Mouse (Mus musculus) myocyte (in vitro differentiated cells): ENCODE results near the gene Ankrd33. TPM values are rescaled to one million over a fixed set of nuclear protein-coding genes. Genes with fewer than 3 reads are reported as not detected.
A peak's percentile ranks its signal among the peaks of the same experiment; 100 is the strongest.

Experiments
- H3K27me3 ChIP-seq: one replicate; pipeline ENCODE4 v1.6.1; 2011; ENCODE audit not compliant: control insufficient read depth, insufficient read depth, insufficient read length
- H3K36me3 ChIP-seq: one replicate; pipeline ENCODE4 v1.6.1; 2011; ENCODE audit not compliant: control insufficient read depth, insufficient read depth
- H3K4me2 ChIP-seq: one replicate; pipeline ENCODE4 v1.6.1; 2011; ENCODE audit warnings: low read depth, control low read depth
- H3K4me3 ChIP-seq: one replicate; pipeline ENCODE4 v1.5.1; 2011; ENCODE audit warnings: mild to moderate bottlenecking, control low read depth, moderate library complexity
- H3K79me2 ChIP-seq: one replicate; pipeline ENCODE4 v1.6.1; 2011; ENCODE audit not compliant: control insufficient read depth, insufficient read depth
- H3ac ChIP-seq: one replicate; pipeline ENCODE4 v1.6.1; 2011; ENCODE audit not compliant: control insufficient read depth, insufficient read length
- CEBPB ChIP-seq: IDR thresholded peaks from 2 replicates; pipeline ENCODE4 v1.6.1; 2011; ENCODE audit warnings: mild to moderate bottlenecking, moderate library complexity; ENCODE audit not compliant: poor library complexity, insufficient read depth, severe bottlenecking
- E2F4 ChIP-seq: IDR thresholded peaks from one replicate; pipeline ENCODE4 v1.6.1; 2011; ENCODE audit warnings: mild to moderate bottlenecking, control low read depth, moderate library complexity; ENCODE audit not compliant: insufficient read depth
- MAX ChIP-seq: IDR thresholded peaks from one replicate; pipeline ENCODE4 v1.6.1; 2011; ENCODE audit warnings: low read depth, mild to moderate bottlenecking, control low read depth
- MYOD1 ChIP-seq, 3 experiments: IDR thresholded peaks; one replicate each; pipeline ENCODE4 v1.6.1; 2011; ENCODE audit warnings: control low read depth in 2 of 3, low read depth in 2 of 3, mild to moderate bottlenecking in 2 of 3, moderate library complexity in 1 of 3; ENCODE audit not compliant: insufficient read length in 2 of 3, control insufficient read depth in 1 of 3
- MYOG ChIP-seq, 3 experiments: IDR thresholded peaks; one replicate each; pipeline ENCODE4 v1.6.1; 2011; ENCODE audit warnings: control low read depth in 2 of 3, low read depth in 2 of 3, mild to moderate bottlenecking in 2 of 3; ENCODE audit not compliant: insufficient read length in 2 of 3, control insufficient read depth in 1 of 3, insufficient read depth in 1 of 3
- POLR2A ChIP-seq: IDR thresholded peaks from one replicate; pipeline ENCODE4 v1.6.1; 2011; ENCODE audit warnings: low read depth, mild to moderate bottlenecking, control low read depth, moderate library complexity; ENCODE audit not compliant: insufficient read length
- POLR2AphosphoS2 ChIP-seq: IDR thresholded peaks from one replicate; pipeline ENCODE4 v1.6.1; 2011; ENCODE audit warnings: low read depth, control low read depth; ENCODE audit not compliant: insufficient read length
- REST ChIP-seq: IDR thresholded peaks from one replicate; pipeline ENCODE4 v1.6.1; 2011; ENCODE audit warnings: mild to moderate bottlenecking, control low read depth, moderate library complexity; ENCODE audit not compliant: insufficient read depth, insufficient read length
- SRF ChIP-seq: IDR thresholded peaks from one replicate; pipeline ENCODE4 v1.6.1; 2011; ENCODE audit warnings: low read depth; ENCODE audit not compliant: control insufficient read depth, insufficient read length
- TCF12 ChIP-seq: IDR thresholded peaks from one replicate; pipeline ENCODE4 v1.6.1; 2011; ENCODE audit warnings: mild to moderate bottlenecking, control low read depth; ENCODE audit not compliant: poor library complexity, insufficient read depth, severe bottlenecking
- TCF3 ChIP-seq: IDR thresholded peaks from one replicate; pipeline ENCODE4 v1.6.1; 2011; ENCODE audit warnings: low read depth, control low read depth; ENCODE audit not compliant: insufficient read length
- USF1 ChIP-seq: IDR thresholded peaks from one replicate; pipeline ENCODE4 v1.6.1; 2011; ENCODE audit warnings: low read depth, mild to moderate bottlenecking, control low read depth, moderate library complexity
- polyA plus RNA-seq: library from polyadenylated mRNA; unstranded; fragments of >200 nt; fragmentation: generic; extraction: Trizol; gene quantifications from one replicate; pipeline ENCODE4 v1.2.1, GENCODE M21; 2012; ENCODE audit warnings: missing spikeins

Gene Ankrd33
- polyA plus RNA-seq, 1 experiment: not detected

GRCm38 (mm10) chr15:101086451-101086850, 29.1 kb upstream of the Ankrd33 start:
- TF ChIP-seq SRF: no peak
- TF ChIP-seq POLR2A: no peak
- TF ChIP-seq MYOD1 (IDR thresholded peaks at IDR 0.05; ENCODE audit: control insufficient read depth in 1 of 3, insufficient read length in 2 of 3, low read depth in 2 of 3): no peak
- TF ChIP-seq USF1: no peak
- TF ChIP-seq TCF12: no peak
- TF ChIP-seq POLR2AphosphoS2: no peak
- no peak for TF ChIP-seq MYOG (IDR thresholded peaks at IDR 0.05; ENCODE audit: control insufficient read depth in 1 of 3, insufficient read depth in 1 of 3, insufficient read length in 2 of 3, low read depth in 2 of 3)
- no peak for TF ChIP-seq TCF3
- TF ChIP-seq CEBPB: no peak
- TF ChIP-seq MAX: no peak
- TF ChIP-seq E2F4: no peak
- TF ChIP-seq REST: no peak
- H3K79me2 ChIP-seq: no peaks in the 10 kb centered on the region

GRCm38 (mm10) chr15:101086956-101087355, 28.6 kb upstream of the Ankrd33 start:
- Histone ChIP-seq H3K36me3 (no peaks in the 10 kb centered on the region), H3K4me2 (peak overlapping the region; percentile 49), H3K4me3 (no peak overlapping the region), H3K79me2 (no peaks in the 10 kb centered on the region), H3K27me3 (peaks cover 58% of the 10 kb centered on the region), H3ac (no peak overlapping the region)
- TF ChIP-seq MAX (no peak), POLR2A (no peak), USF1 (no peak), E2F4 (no peak), CEBPB (0 out of 2 replicates have a peak, but pooled peaks have one; percentile 25), MYOD1 (IDR thresholded peaks at IDR 0.05; ENCODE audit: control insufficient read depth in 1 of 3, insufficient read length in 2 of 3, low read depth in 2 of 3) (no peak)

More at GRCm38 (mm10) chr15:101086451-101086850, 29.1 kb upstream of the Ankrd33 start:
- H3ac ChIP-seq: no peak overlapping the region
- H3K27me3 ChIP-seq: peaks cover 53% of the 10 kb centered on the region
- no peak overlapping the region for H3K4me3 ChIP-seq
- H3K36me3 ChIP-seq: no peaks in the 10 kb centered on the region
- peak overlapping the region; percentile 49 for H3K4me2 ChIP-seq

DNA sequence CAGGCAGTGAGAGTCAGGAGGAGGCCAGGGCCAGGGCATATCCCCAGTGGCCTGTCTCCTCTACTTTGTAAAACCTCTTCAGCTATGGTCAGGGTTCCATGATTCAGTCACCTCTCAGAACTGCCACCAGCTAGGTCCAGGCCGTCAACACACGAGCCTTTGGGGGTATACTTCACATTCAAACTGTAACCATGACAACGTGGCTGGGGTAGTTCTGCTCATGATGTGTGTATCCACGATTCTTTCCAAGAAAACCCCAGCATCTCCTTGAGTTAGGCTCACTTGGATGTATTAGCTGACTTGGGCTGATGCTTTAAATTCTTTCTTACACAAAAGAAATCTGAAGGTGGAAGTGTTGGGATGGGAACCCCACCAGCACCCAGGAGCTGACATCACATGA, 27.3 kb upstream of the Ankrd33 start:
- Histone ChIP-seq H3K36me3 (no peaks in the 10 kb centered on the region), H3K79me2 (no peaks in the 10 kb centered on the region), H3K27me3 (peaks cover 55% of the 10 kb centered on the region), H3ac (no peak overlapping the region), H3K4me3 (no peak overlapping the region), H3K4me2 (no peak overlapping the region)
- no peak for TF ChIP-seq MYOG (IDR thresholded peaks at IDR 0.05; ENCODE audit: control insufficient read depth in 1 of 3, insufficient read depth in 1 of 3, insufficient read length in 2 of 3, low read depth in 2 of 3)
- no peak for TF ChIP-seq E2F4
- TF ChIP-seq TCF3: no peak
- no peak for TF ChIP-seq MYOD1 (IDR thresholded peaks at IDR 0.05; ENCODE audit: control insufficient read depth in 1 of 3, insufficient read length in 2 of 3, low read depth in 2 of 3)
- no peak for TF ChIP-seq REST
- TF ChIP-seq CEBPB: no peak

GRCm38 (mm10) chr15:101091551-101091950, 24.0 kb upstream of the Ankrd33 start:
- peaks cover 51% of the 10 kb centered on the region for H3K27me3 ChIP-seq
- H3K79me2 ChIP-seq: no peaks in the 10 kb centered on the region

More at GRCm38 (mm10) chr15:101091551-101091950, 24.0 kb upstream of the Ankrd33 start:
- Histone ChIP-seq H3K4me2 (no peak overlapping the region), H3K36me3 (no peaks in the 10 kb centered on the region), H3ac (no peak overlapping the region), H3K4me3 (no peak overlapping the region)
- no peak for TF ChIP-seq MAX
- TF ChIP-seq POLR2AphosphoS2: no peak
- TF ChIP-seq REST: no peak
- no peak for TF ChIP-seq CEBPB
- no peak for TF ChIP-seq MYOG (IDR thresholded peaks at IDR 0.05; ENCODE audit: control insufficient read depth in 1 of 3, insufficient read depth in 1 of 3, insufficient read length in 2 of 3, low read depth in 2 of 3)
- TF ChIP-seq MYOD1 (IDR thresholded peaks at IDR 0.05; ENCODE audit: control insufficient read depth in 1 of 3, insufficient read length in 2 of 3, low read depth in 2 of 3): no peak
- TF ChIP-seq USF1: no peak
- TF ChIP-seq TCF3: no peak
- TF ChIP-seq E2F4: no peak
- no peak for TF ChIP-seq TCF12
- TF ChIP-seq SRF: no peak
- TF ChIP-seq POLR2A: no peak
